Mouse (Mus musculus) testis, adult 2 months (tissue): Measurements from ENCODE around the gene Lin7b. TPM values are rescaled to one million over a fixed set of nuclear protein-coding genes. Genes with fewer than 3 reads are reported as not detected.
A peak's percentile ranks its signal among the peaks of the same experiment; 100 is the strongest.
"Not testable (repeated sequence)": the region's sequence is repeated elsewhere in the genome, so short reads cannot be mapped to it uniquely, and the experiment has no call there.

Source experiments
- H3K27ac ChIP-seq: fragments of 200-500 bp; 2 replicates; pipeline ENCODE4 v1.5.1; 2012; ENCODE audit warnings: low read depth, low read length; ENCODE audit not compliant: control insufficient read depth, insufficient read depth
- H3K27me3 ChIP-seq: fragments of 200-500 bp; 2 replicates; pipeline ENCODE4 v1.6.1; 2012; ENCODE audit warnings: mild to moderate bottlenecking, low read length, moderate library complexity; ENCODE audit not compliant: control insufficient read depth, insufficient read depth
- H3K36me3 ChIP-seq: fragments of 200-500 bp; 2 replicates; pipeline ENCODE4 v1.6.1; 2012; ENCODE audit warnings: mild to moderate bottlenecking, low read length; ENCODE audit not compliant: control insufficient read depth, insufficient read depth
- H3K4me1 ChIP-seq: fragments of 200-500 bp; 2 replicates; pipeline ENCODE4 v1.6.1; 2012; ENCODE audit warnings: low read length; ENCODE audit not compliant: control insufficient read depth, insufficient read depth
- H3K4me3 ChIP-seq: fragments of 200-500 bp; 2 replicates; pipeline ENCODE4 v1.5.1; 2012; ENCODE audit warnings: low read depth, mild to moderate bottlenecking, low read length, moderate library complexity, mixed read lengths; ENCODE audit not compliant: control insufficient read depth
- CTCF ChIP-seq: fragments of 200-500 bp; IDR thresholded peaks from 2 replicates; pipeline ENCODE4 v1.5.1; 2012; ENCODE audit warnings: low read depth, mild to moderate bottlenecking, inconsistent platforms, low read length, moderate library complexity; ENCODE audit not compliant: control insufficient read depth, insufficient read depth, insufficient replicate concordance
- POLR2A ChIP-seq: fragments of 200-500 bp; IDR thresholded peaks from 2 replicates; pipeline ENCODE4 v1.6.1; 2012; ENCODE audit warnings: low read depth, mild to moderate bottlenecking, inconsistent platforms, low read length, moderate library complexity; ENCODE audit not compliant: control insufficient read depth
- polyA plus RNA-seq: library from polyadenylated mRNA; depleted of rRNA; stranded (reverse); fragments of >200 nt; gene quantifications from 2 replicates; pipeline ENCODE4 v1.2.3, GENCODE M21; 2012

The Lin7b gene
- polyA plus RNA-seq, 1 experiment, result 7.3 TPM

DNA sequence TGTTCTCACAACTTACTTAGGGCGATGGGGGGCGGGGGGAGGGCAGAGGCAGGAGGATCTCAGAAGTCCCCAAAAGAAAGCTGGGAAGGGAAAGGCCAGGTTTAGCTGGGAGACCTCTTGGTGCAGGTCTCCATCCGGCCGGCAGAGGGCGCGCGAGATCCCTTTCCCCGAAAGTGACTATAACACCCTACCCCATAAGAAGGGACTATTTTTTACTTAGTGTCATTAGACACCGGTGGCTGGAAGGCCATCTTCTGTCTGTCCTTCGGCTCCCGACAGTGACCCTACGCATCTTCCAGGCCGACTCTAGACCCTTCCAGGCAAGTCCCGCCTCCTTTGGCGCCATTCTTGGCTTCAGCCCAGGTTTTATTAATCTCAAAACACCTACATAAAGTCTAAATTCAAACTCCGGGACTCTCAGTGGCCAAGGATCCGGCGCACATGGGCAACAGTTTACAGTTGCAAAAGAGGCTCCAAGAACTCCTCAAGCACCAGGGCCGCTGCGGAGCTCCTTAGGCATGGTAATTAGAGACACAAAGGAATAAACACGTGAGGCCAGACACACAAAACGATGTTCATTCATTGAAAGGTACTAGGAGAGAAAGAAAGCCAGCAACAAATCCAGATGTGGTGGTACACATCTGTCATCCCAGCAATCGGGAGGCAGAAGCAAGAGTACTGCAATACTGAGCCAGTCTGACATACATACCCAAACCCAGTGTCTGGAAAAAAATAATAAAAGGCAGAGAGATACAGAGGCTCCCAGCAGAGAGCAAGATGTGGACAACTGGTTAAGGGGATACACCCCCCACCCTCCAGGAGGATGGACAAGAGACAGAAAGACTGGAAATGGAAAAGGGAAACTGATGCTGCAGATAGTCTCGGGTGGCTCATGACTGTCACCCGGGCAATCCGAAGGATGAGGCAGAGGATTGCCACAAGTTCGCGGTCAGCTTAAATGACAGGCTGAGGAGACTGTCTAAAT lies 35.0 kb upstream of the Lin7b start, which contains the start of gene Kcna7:
Gene Kcna7 (plus strand): TSS at position 563 of the 985 bp plus-strand sequence.
- Histone ChIP-seq H3K36me3 (no peaks in the 10 kb centered on the region), H3K27me3 (no peaks in the 10 kb centered on the region), H3K4me3 (peak within 1 kb of the TSS; percentile 63), H3K4me1 (peaks cover 15% of the 10 kb centered on the region), H3K27ac (0 out of 2 replicates have a peak within 1 kb of the TSS, but pooled peaks have one; percentile 55)
- TF ChIP-seq CTCF (peak; percentile 91), POLR2A (no peak)

DNA sequence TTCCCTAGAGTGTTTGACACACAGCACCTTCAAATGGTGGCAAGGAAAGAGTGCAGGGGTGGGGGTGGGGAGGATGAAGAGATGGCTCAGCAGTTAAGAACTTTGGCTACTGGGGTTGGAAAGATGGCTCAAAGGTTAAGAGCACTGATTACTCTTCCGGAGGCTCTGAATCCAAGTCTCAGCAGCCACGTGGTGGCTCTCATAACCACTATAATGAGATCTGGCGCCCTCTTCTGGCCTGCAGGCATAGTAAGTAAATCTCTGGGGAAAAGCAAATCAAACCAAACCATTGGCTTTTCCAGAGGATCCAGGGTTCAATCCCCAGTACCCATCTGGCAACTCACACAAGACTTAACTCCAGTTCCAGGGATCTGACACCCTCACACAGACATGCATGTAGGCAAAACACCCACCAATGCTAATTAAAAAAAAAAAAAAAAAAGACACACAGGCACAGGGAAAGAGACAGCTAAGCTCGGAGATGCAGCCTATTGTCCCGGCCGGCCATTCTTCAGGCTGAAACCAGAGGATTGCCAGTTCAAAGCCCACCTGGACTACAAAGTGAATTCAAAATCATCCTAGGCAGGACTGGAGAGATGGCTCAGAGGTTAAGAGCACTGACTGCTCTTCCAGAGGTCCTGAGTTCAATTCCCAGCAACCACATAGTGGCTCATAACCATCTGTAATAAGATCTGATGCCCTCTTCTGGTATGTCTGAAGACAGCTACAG lies 33.3 kb upstream of the Lin7b start:
- no peak for TF ChIP-seq CTCF
- no peak for TF ChIP-seq POLR2A
- H3K27ac ChIP-seq, result no peak overlapping the region

DNA sequence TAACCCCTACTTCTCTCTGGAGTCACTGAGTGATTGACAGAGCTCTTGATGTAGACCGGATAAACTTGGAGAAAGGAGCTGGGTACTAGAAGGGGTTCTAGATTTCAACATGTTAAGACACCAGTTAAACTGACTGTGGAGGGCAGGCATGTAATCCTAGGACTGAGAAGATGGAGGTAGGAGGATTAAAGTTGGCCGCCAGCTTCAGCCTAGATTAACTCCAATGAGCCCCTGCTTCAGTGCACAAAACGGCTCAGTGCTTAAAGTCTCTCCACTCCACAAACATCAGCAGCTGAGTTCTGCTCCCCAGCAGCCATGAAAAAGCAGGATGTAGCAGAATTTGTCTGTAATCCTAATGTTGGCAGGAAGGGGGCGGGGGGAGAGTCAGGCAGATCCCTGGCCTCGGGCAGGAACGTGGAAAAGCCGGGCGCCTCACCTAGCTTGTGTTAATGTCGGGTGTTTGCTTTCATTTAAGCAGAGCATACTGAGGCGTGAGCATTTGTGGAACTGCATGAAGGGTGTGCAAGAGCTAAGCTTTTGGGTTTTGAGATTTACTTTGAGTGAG lies 31.2 kb upstream of the Lin7b start:
- no peak overlapping the region for H3K27ac ChIP-seq
- peaks cover 13% of the 10 kb centered on the region for H3K4me1 ChIP-seq
- no peaks in the 10 kb centered on the region for H3K36me3 ChIP-seq
- no peak for TF ChIP-seq POLR2A
- TF ChIP-seq CTCF, result no peak
- no peaks in the 10 kb centered on the region for H3K27me3 ChIP-seq
- H3K4me3 ChIP-seq, result no peak overlapping the region

More for the DNA sequence above, 33.3 kb upstream of the Lin7b start:
- Histone ChIP-seq H3K36me3 (no peaks in the 10 kb centered on the region), H3K4me3 (no peak overlapping the region), H3K4me1 (peaks cover 15% of the 10 kb centered on the region), H3K27me3 (no peaks in the 10 kb centered on the region)

DNA sequence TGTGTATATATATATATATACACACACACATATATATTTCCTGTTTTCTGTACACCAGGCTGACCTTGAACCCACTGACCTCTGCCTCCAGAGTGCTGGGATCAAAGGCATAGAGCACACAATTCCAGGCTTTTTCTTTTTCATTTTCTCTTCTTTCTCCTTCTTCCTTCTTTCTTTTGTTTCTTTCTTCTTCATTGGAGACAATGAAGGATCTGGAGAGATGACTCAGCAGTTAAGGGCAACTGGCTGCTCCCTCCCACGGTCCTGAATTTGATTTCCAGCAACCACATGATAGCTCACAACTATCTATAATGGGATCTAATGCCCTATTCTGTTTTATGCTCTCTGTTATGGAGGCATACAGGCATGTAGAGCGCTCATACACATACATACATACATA lies 26.4 kb upstream of the Lin7b start:
- H3K27me3 ChIP-seq, result no peaks in the 10 kb centered on the region
- peaks cover 2% of the 10 kb centered on the region for H3K4me1 ChIP-seq
- no peak overlapping the region; the same call in 1 of the 2 replicates for H3K4me3 ChIP-seq
- no peak overlapping the region for H3K27ac ChIP-seq
- no peak for TF ChIP-seq POLR2A
- no peak for TF ChIP-seq CTCF
- peaks cover 2% of the 10 kb centered on the region for H3K36me3 ChIP-seq

DNA sequence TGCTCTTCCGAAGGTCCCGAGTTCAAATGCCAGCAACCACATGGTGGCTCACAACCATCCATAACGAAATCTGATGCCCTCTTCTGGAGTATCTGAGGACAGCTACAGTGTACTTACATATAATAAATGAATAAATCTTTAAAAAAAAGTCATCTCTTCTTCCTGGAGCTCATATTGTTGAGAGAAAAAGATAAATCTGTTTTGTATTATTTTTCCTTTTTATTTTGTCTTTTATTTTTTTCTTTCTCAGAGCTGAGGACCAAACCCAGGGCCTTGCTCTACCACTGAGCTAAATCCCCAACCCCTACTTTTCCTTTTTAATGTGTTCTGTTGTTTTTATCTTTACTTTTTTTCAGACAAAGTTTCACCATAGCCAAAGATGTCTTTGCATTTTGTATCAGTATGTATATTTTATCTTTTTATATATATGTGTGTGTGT lies 26.0 kb upstream of the Lin7b start:
- peak overlapping the region; percentile 93 for H3K4me3 ChIP-seq
- not testable (repeated sequence) for H3K36me3 ChIP-seq, H3K27me3 ChIP-seq, H3K4me1 ChIP-seq
- H3K27ac ChIP-seq, result peak overlapping the region; percentile 91

DNA sequence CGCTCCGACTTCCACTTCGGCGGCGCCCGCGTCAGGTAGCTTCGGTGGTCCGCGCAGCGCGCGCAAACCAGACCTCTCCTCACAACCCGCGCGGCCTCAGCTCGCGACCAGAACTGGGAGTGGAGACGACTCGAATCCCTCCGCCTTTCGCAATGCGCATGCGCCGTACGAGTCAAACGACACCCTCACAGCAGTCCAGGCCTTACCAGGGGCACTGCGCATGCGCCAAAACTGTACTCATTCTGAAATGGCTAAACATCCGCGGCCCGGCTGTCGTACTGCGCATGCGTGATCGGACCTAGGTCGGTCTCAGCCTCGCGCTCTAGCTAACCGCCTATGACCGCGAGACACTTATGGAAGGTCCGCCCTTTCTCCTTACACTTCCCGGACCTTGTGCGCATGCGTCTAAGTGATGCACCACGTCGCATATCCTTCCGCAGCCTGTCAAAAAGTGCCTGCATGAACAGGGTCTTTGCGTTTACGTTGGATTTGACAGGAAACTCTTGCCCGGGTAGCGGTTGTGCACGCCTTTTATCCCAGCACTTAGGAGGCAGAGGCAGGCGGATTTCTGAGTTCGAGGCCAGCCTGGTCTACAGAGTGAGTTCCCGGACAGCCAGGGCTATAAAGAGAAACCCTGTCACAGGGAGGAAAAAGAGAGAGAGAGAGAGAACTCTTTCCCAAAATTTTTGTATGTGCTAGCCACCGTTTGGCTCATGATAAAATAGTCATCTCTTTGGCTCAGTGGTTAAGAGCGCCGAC lies 25.4 kb upstream of the Lin7b start, which contains the start of gene Snrnp70:
Gene Snrnp70 (minus strand): TSS at position 165 of the 759 bp plus-strand sequence.
- H3K4me3 ChIP-seq, result peak within 1 kb of the TSS; percentile 93
- H3K4me1 ChIP-seq, result peaks cover 2% of the 10 kb centered on the region
- H3K27ac ChIP-seq, result peak within 1 kb of the TSS; percentile 96
- TF ChIP-seq POLR2A (peak; percentile 91), CTCF (0 out of 2 replicates have a peak, but pooled peaks have one; percentile 5)
- H3K27me3 ChIP-seq, result no peaks in the 10 kb centered on the region
- H3K36me3 ChIP-seq, result peaks cover 2% of the 10 kb centered on the region

DNA sequence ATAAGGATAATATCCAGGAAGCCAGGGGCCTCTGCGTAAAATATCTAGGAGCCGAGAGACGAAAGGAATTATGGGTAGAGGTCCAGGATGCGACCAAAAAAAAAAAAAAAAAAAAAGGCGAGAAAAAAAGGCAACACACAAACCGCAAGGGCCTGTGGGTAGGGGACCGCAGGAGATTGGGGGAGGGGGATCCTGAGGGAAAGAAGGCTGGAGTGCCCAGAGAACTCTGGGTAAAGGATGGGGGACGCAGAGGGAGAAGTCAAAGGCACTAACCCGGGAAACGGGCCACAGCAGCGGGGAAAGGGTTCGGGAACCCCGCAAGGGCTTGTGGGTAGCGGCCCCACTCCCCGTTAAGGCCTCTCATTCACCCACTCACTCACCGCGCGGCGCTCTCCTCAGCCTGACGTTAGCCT lies 24.8 kb upstream of the Lin7b start:
- no peaks in the 10 kb centered on the region for H3K27me3 ChIP-seq
- peak overlapping the region; percentile 93 for H3K4me3 ChIP-seq
- TF ChIP-seq POLR2A (no peak), CTCF (no peak)
- peaks cover 2% of the 10 kb centered on the region for H3K36me3 ChIP-seq
- H3K4me1 ChIP-seq, result peaks cover 2% of the 10 kb centered on the region
- H3K27ac ChIP-seq, result peak overlapping the region; percentile 96
